Mouse (Mus musculus): ENCODE measurements around the gene Sstr2.

- TF ChIP-seq CTCF (IDR thresholded peaks at IDR 0.05; ENCODE audit: borderline replicate concordance, insufficient read depth, low read length) (no peak), POLR2A (IDR thresholded peaks at IDR 0.05; ENCODE audit: low read depth, low read length) (no peak)
Measured at GRCm38 (mm10) chr11:113619420-113620080, 408 bp downstream of the Sstr2 start.
